Mouse (Mus musculus) C2C12 (cell line): ENCODE results near the gene Omp.

ENCODE experiments used
- CEBPB ChIP-seq: IDR thresholded peaks from one replicate; pipeline ENCODE4 v1.6.1; 2011; ENCODE audit warnings: low read depth, mild to moderate bottlenecking, control low read depth, moderate library complexity
- CTCF ChIP-seq: IDR thresholded peaks from one replicate; pipeline ENCODE4 v1.5.1; 2011; ENCODE audit not compliant: control insufficient read depth, insufficient read depth, insufficient read length
- FOSL1 ChIP-seq: IDR thresholded peaks from one replicate; pipeline ENCODE4 v1.8.0; 2011; ENCODE audit warnings: mild to moderate bottlenecking, low read length; ENCODE audit not compliant: poor library complexity, insufficient read depth, severe bottlenecking
- MAX ChIP-seq: IDR thresholded peaks from one replicate; pipeline ENCODE4 v1.6.1; 2011; ENCODE audit warnings: mild to moderate bottlenecking, control low read depth
- MYOD1 ChIP-seq: IDR thresholded peaks from one replicate; pipeline ENCODE4 v1.6.1; 2011; ENCODE audit warnings: low read depth; ENCODE audit not compliant: control insufficient read depth, insufficient read length

GRCm38 (mm10) chr7:98147766-98148165 is 2.5 kb upstream of the Omp start:
- no peak for TF ChIP-seq CTCF
- no peak for TF ChIP-seq MYOD1
- TF ChIP-seq MAX: no peak
- no peak for TF ChIP-seq FOSL1
- TF ChIP-seq CEBPB: no peak
